Mouse (Mus musculus): ENCODE data around the gene Dclre1a. TPM values are rescaled to one million over a fixed set of nuclear protein-coding genes. Genes with fewer than 3 reads are reported as not detected.

Gene Dclre1a
- total RNA-seq (2021) = 10 to 100 TPM; 10.2 to 12.0 TPM
- long read RNA-seq, experiment 1 = 0 reads
- long read RNA-seq, experiment 2, partial matches to known transcripts = 0 of 3 reads
- long read RNA-seq, experiment 2, other reads (novel, unspliced or antisense) = 3 of 3 reads

GRCm38 (mm10) chr19:56547456-56548229, at the start of gene Dclre1a:
TSS of gene Dclre1a (minus strand) at chr19:56548222.
- peak; percentile 73 to 84 for DNase-seq

- DNase-seq = no peak
These were observed 44.5 kb upstream of the Dclre1a start for GRCm38 (mm10) chr19:56592472-56592871.

GRCm38 (mm10) chr19:56590250-56590649, 42.2 kb upstream of the Dclre1a start:
- no peak for DNase-seq

- no peak for DNase-seq
These were observed 41.4 kb upstream of the Dclre1a start for GRCm38 (mm10) chr19:56589455-56589854.

GRCm38 (mm10) chr19:56589008-56589407, 41.0 kb upstream of the Dclre1a start:
- no peak for DNase-seq

- peak; percentile 78 for DNase-seq
These were observed 40.2 kb upstream of the Dclre1a start for GRCm38 (mm10) chr19:56588205-56588626.

- DNase-seq = no peak
These were observed 38.3 kb upstream of the Dclre1a start for GRCm38 (mm10) chr19:56586320-56586719.

GRCm38 (mm10) chr19:56584288-56584687, 36.3 kb upstream of the Dclre1a start:
- DNase-seq = no peak

- peak; percentile 7 to 19 for DNase-seq
These were observed 35.8 kb upstream of the Dclre1a start for GRCm38 (mm10) chr19:56583785-56584184.

GRCm38 (mm10) chr19:56581981-56582380, 34.0 kb upstream of the Dclre1a start:
- no peak for DNase-seq

GRCm38 (mm10) chr19:56577801-56578200, 29.8 kb upstream of the Dclre1a start:
- no peak for DNase-seq

- no peak for DNase-seq
These were observed 25.2 kb upstream of the Dclre1a start for GRCm38 (mm10) chr19:56573184-56573583.

- DNase-seq = no peak
These were observed 23.9 kb upstream of the Dclre1a start for GRCm38 (mm10) chr19:56571913-56572312.

GRCm38 (mm10) chr19:56571234-56571633, 23.2 kb upstream of the Dclre1a start:
- DNase-seq = no peak

- DNase-seq = no peak
These were observed 22.8 kb upstream of the Dclre1a start for GRCm38 (mm10) chr19:56570781-56571180.

- no peak for DNase-seq
These were observed 18.9 kb upstream of the Dclre1a start for GRCm38 (mm10) chr19:56566940-56567339.

GRCm38 (mm10) chr19:56566041-56566440, 18.0 kb upstream of the Dclre1a start:
- DNase-seq = peak in 1 of 2 experiments; percentile 58

- peak in 1 of 2 experiments; percentile 18 for DNase-seq
These were observed 17.3 kb upstream of the Dclre1a start for GRCm38 (mm10) chr19:56565358-56565757.

- no peak for DNase-seq
These were observed 15.4 kb upstream of the Dclre1a start for GRCm38 (mm10) chr19:56563469-56563868.

- no peak for DNase-seq
These were observed 14.6 kb upstream of the Dclre1a start for GRCm38 (mm10) chr19:56562433-56563138.

- DNase-seq = peak; percentile 67 to 68
These were observed 8.0 kb upstream of the Dclre1a start for GRCm38 (mm10) chr19:56555972-56556371.

- no peak for DNase-seq
These were observed 5.2 kb upstream of the Dclre1a start for GRCm38 (mm10) chr19:56553177-56553576.

- no peak for DNase-seq
These were observed 1.1 kb upstream of the Dclre1a start for GRCm38 (mm10) chr19:56549033-56549680.
